Mouse (Mus musculus) heart, embryonic 12.5 days (tissue): ENCODE results near the gene Atoh7. TPM values are rescaled to one million over a fixed set of nuclear protein-coding genes. Genes with fewer than 3 reads are reported as not detected.
"Not testable (repeated sequence)": the region's sequence is repeated elsewhere in the genome, so short reads cannot be mapped to it uniquely, and the experiment has no call there.

ENCODE experiments used
- ATAC-seq: fragments of 200-750 bp; cut with Nextera tagmentation; 2 replicates; pipeline ENCODE4 v1.8.0; 2017; ENCODE audit warnings: moderate TSS enrichment, moderate library complexity; ENCODE audit not compliant: insufficient number of reproducible peaks, low FRiP score
- H3K27ac ChIP-seq: fragments of 300-500 bp; sonication (generic); 2 replicates; pipeline ENCODE4 v1.5.1; 2016; ENCODE audit warnings: mild to moderate bottlenecking, moderate library complexity; ENCODE audit not compliant: poor library complexity, severe bottlenecking
- H3K27me3 ChIP-seq: fragments of 300-500 bp; sonication (generic); replicated peaks from 2 replicates; pipeline ENCODE4 v1.6.1; 2016; ENCODE audit warnings: mild to moderate bottlenecking, moderate library complexity
- H3K36me3 ChIP-seq: fragments of 300-500 bp; sonication (generic); 2 replicates; pipeline ENCODE4 v1.6.1; 2016; ENCODE audit warnings: mild to moderate bottlenecking, moderate library complexity
- H3K4me1 ChIP-seq: fragments of 300-500 bp; sonication (generic); replicated peaks from 2 replicates; pipeline ENCODE4 v1.6.1; 2016; ENCODE audit warnings: mild to moderate bottlenecking
- H3K4me2 ChIP-seq: fragments of 300-500 bp; sonication (generic); 2 replicates; pipeline ENCODE4 v1.6.1; 2016; ENCODE audit warnings: mild to moderate bottlenecking, moderate library complexity
- H3K4me3 ChIP-seq: fragments of 300-500 bp; sonication (generic); 2 replicates; pipeline ENCODE4 v1.5.1; 2016; ENCODE audit warnings: mild to moderate bottlenecking
- H3K9ac ChIP-seq: fragments of 300-500 bp; sonication (generic); 2 replicates; pipeline ENCODE4 v1.6.1; 2016; ENCODE audit warnings: mild to moderate bottlenecking, moderate library complexity
- H3K9me3 ChIP-seq: fragments of 300-500 bp; sonication (generic); replicated peaks from 2 replicates; pipeline ENCODE4 v1.6.1; 2016; ENCODE audit warnings: mild to moderate bottlenecking, moderate library complexity
- WGBS: fragments of 180-500 bp; shearing (Covaris S2); methylation state at CpG from one replicate; pipeline ENCODE4 v1.1.7; 2016; 5-methylcytosine and 5-hydroxymethylcytosine counted together
- polyA plus RNA-seq: library from polyadenylated mRNA; unstranded; fragments of >200 nt; fragmentation: Nextera tagmentation; extraction: Ambion mirVana; gene quantifications from 2 replicates; pipeline ENCODE4 v1.2.1, GENCODE M21; 2016

Atoh7 gene
- not detected in 2 replicates for polyA plus RNA-seq

- no peak for ATAC-seq
- WGBS, result 7% methylated on average over 16 of the region's 16 CpGs
- peak within 1 kb of the TSS; percentile 98 for H3K4me2 ChIP-seq
- peaks cover 13% of the 10 kb centered on the region; the same call in 1 of the 2 replicates for H3K4me1 ChIP-seq
- H3K27me3 ChIP-seq, result peaks cover 61% of the 10 kb centered on the region
- peak within 1 kb of the TSS; percentile 80 for H3K9ac ChIP-seq
- H3K36me3 ChIP-seq, result no peaks in the 10 kb centered on the region
- no peak within 1 kb of the TSS for H3K27ac ChIP-seq
- peaks cover 3% of the 10 kb centered on the region; the same call in 1 of the 2 replicates for H3K9me3 ChIP-seq
- peak within 1 kb of the TSS; percentile 66 for H3K4me3 ChIP-seq
Measured at GRCm38 (mm10) chr10:63099521-63099920, at the start of gene Atoh7. TSS of gene Atoh7 (plus strand) at chr10:63099651.

GRCm38 (mm10) chr10:63051267-63051666, 48.2 kb upstream of the Atoh7 start:
- no peaks in the 10 kb centered on the region for H3K27me3 ChIP-seq
- 65% methylated on average over 7 of the region's 7 CpGs for WGBS
- H3K27ac ChIP-seq, result no peak overlapping the region
- no peak for ATAC-seq
- no peak overlapping the region for H3K9ac ChIP-seq
- no peaks in the 10 kb centered on the region for H3K36me3 ChIP-seq
- no peaks in the 10 kb centered on the region for H3K9me3 ChIP-seq
- 0 out of 2 replicates have a peak, but pooled peaks cover 3% of the 10 kb centered on the region for H3K4me1 ChIP-seq
- H3K4me3 ChIP-seq, result no peak overlapping the region
- H3K4me2 ChIP-seq, result no peak overlapping the region

GRCm38 (mm10) chr10:63052011-63052410, 47.4 kb upstream of the Atoh7 start:
- H3K27me3 ChIP-seq, result no peaks in the 10 kb centered on the region
- H3K4me1 ChIP-seq, result peaks cover 5% of the 10 kb centered on the region; the same call in 1 of the 2 replicates
- H3K9ac ChIP-seq, result no peak overlapping the region
- no peak overlapping the region for H3K4me3 ChIP-seq
- H3K27ac ChIP-seq, result no peak overlapping the region
- no peaks in the 10 kb centered on the region for H3K9me3 ChIP-seq
- no peak overlapping the region for H3K4me2 ChIP-seq
- ATAC-seq, result no peak
- H3K36me3 ChIP-seq, result no peaks in the 10 kb centered on the region
- 78% methylated on average over 6 of the region's 6 CpGs for WGBS

GRCm38 (mm10) chr10:63053007-63053406, 46.4 kb upstream of the Atoh7 start:
- no peak overlapping the region for H3K9ac ChIP-seq
- H3K4me1 ChIP-seq, result peaks cover 8% of the 10 kb centered on the region; the same call in 1 of the 2 replicates
- H3K4me3 ChIP-seq, result no peak overlapping the region
- no peak for ATAC-seq
- no peaks in the 10 kb centered on the region for H3K36me3 ChIP-seq
- no peaks in the 10 kb centered on the region for H3K9me3 ChIP-seq
- no peaks in the 10 kb centered on the region for H3K27me3 ChIP-seq
- 47% methylated on average over 6 of the region's 6 CpGs for WGBS
- H3K4me2 ChIP-seq, result no peak overlapping the region
- H3K27ac ChIP-seq, result no peak overlapping the region

GRCm38 (mm10) chr10:63054071-63054470, 45.4 kb upstream of the Atoh7 start:
- H3K9me3 ChIP-seq, H3K4me3 ChIP-seq, H3K9ac ChIP-seq, ATAC-seq, H3K27ac ChIP-seq, H3K4me1 ChIP-seq, H3K27me3 ChIP-seq, H3K4me2 ChIP-seq, H3K36me3 ChIP-seq: not testable (repeated sequence)
- WGBS, result 72% methylated on average over 6 of the region's 6 CpGs

- 62% methylated on average over 2 of the region's 2 CpGs for WGBS
- no peak overlapping the region for H3K4me2 ChIP-seq
- no peaks in the 10 kb centered on the region for H3K9me3 ChIP-seq
- no peak overlapping the region for H3K4me3 ChIP-seq
- H3K36me3 ChIP-seq, result no peaks in the 10 kb centered on the region
- H3K27me3 ChIP-seq, result peaks cover 9% of the 10 kb centered on the region; the same call in 1 of the 2 replicates
- no peak overlapping the region for H3K27ac ChIP-seq
- no peak for ATAC-seq
- H3K4me1 ChIP-seq, result peaks cover 8% of the 10 kb centered on the region; the same call in 1 of the 2 replicates
- no peak overlapping the region for H3K9ac ChIP-seq
Measured at GRCm38 (mm10) chr10:63054586-63054985, 44.9 kb upstream of the Atoh7 start.

GRCm38 (mm10) chr10:63056966-63057750, 42.3 kb upstream of the Atoh7 start:
- no peaks in the 10 kb centered on the region for H3K9me3 ChIP-seq
- H3K4me3 ChIP-seq, result peak overlapping the region; percentile 3; the same call in 1 of the 2 replicates
- 35% methylated on average over 24 of the region's 24 CpGs for WGBS
- H3K27me3 ChIP-seq, result peaks cover 9% of the 10 kb centered on the region; the same call in 1 of the 2 replicates
- H3K4me2 ChIP-seq, result peak overlapping the region; percentile 46
- H3K9ac ChIP-seq, result no peak overlapping the region
- H3K4me1 ChIP-seq, result peaks cover 8% of the 10 kb centered on the region; the same call in 1 of the 2 replicates
- H3K27ac ChIP-seq, result no peak overlapping the region
- H3K36me3 ChIP-seq, result no peaks in the 10 kb centered on the region
- 0 out of 2 replicates have a peak, but pooled peaks have one; percentile 45 for ATAC-seq

GRCm38 (mm10) chr10:63059862-63060261, 39.6 kb upstream of the Atoh7 start, which contains the start of gene Pbld1:
TSS of gene Pbld1 (plus strand) at chr10:63060162.
- Histone ChIP-seq H3K36me3 (no peaks in the 10 kb centered on the region), H3K9me3 (no peaks in the 10 kb centered on the region), H3K4me2 (no peak within 1 kb of the TSS), H3K4me1 (peaks cover 6% of the 10 kb centered on the region; the same call in 1 of the 2 replicates), H3K4me3 (no peak within 1 kb of the TSS), H3K27me3 (peaks cover 9% of the 10 kb centered on the region; the same call in 1 of the 2 replicates), H3K27ac (no peak within 1 kb of the TSS), H3K9ac (no peak within 1 kb of the TSS)
- no peak for ATAC-seq
- 79% methylated on average over 2 of the region's 2 CpGs for WGBS

GRCm38 (mm10) chr10:63060406-63060805, 39.0 kb upstream of the Atoh7 start:
- Histone ChIP-seq H3K9ac (no peak overlapping the region), H3K36me3 (no peaks in the 10 kb centered on the region), H3K27me3 (peaks cover 9% of the 10 kb centered on the region; the same call in 1 of the 2 replicates), H3K27ac (no peak overlapping the region), H3K4me1 (peaks cover 6% of the 10 kb centered on the region; the same call in 1 of the 2 replicates), H3K4me3 (no peak overlapping the region), H3K9me3 (no peaks in the 10 kb centered on the region), H3K4me2 (no peak overlapping the region)
- no peak for ATAC-seq
- WGBS, result 56% methylated on average over 11 of the region's 11 CpGs

GRCm38 (mm10) chr10:63061266-63061665, 38.2 kb upstream of the Atoh7 start:
- Histone ChIP-seq H3K27me3 (peaks cover 9% of the 10 kb centered on the region; the same call in 1 of the 2 replicates), H3K4me3 (no peak overlapping the region), H3K4me1 (peaks cover 6% of the 10 kb centered on the region; the same call in 1 of the 2 replicates), H3K9ac (no peak overlapping the region), H3K4me2 (no peak overlapping the region), H3K27ac (no peak overlapping the region), H3K36me3 (no peaks in the 10 kb centered on the region), H3K9me3 (no peaks in the 10 kb centered on the region)
- ATAC-seq, result no peak
- 72% methylated on average over 12 of the region's 12 CpGs for WGBS

GRCm38 (mm10) chr10:63062696-63063095, 36.8 kb upstream of the Atoh7 start:
- WGBS, result 88% methylated on average over 5 of the region's 5 CpGs
- ATAC-seq, result no peak
- Histone ChIP-seq H3K4me3 (no peak overlapping the region), H3K4me1 (no peaks in the 10 kb centered on the region), H3K36me3 (no peaks in the 10 kb centered on the region), H3K9me3 (no peaks in the 10 kb centered on the region), H3K4me2 (no peak overlapping the region), H3K27ac (no peak overlapping the region), H3K27me3 (peaks cover 9% of the 10 kb centered on the region; the same call in 1 of the 2 replicates), H3K9ac (no peak overlapping the region)
